Mouse (Mus musculus) hematopoietic stem cell, adult 5-6 weeks (primary cell): ENCODE measurements around the gene Srsf10. TPM values are rescaled to one million over a fixed set of nuclear protein-coding genes. Genes with fewer than 3 reads are reported as not detected.

ENCODE experiments used
- ATAC-seq, 2 experiments: fragments of 125-278 bp in 1 of 2; replicated peaks in 1 of 2; 2 replicates each; pipeline ENCODE4 v1.8.0; 2016 to 2017; ENCODE audit warnings: inconsistent platforms in 2 of 2, mild to moderate bottlenecking in 2 of 2, moderate number of reproducible peaks in 2 of 2, low read depth in 1 of 2, moderate TSS enrichment in 1 of 2; ENCODE audit not compliant: low FRiP score in 2 of 2, poor library complexity in 2 of 2, severe bottlenecking in 2 of 2, insufficient read depth in 1 of 2, low TSS enrichment in 1 of 2
- total RNA-seq: library from RNA; stranded (forward); fragments of 172-1452, 232-1000 nt; gene quantifications from 2 replicates; pipeline ENCODE4 v1.2.3, GENCODE M21; 2017

Gene Srsf10
- total RNA-seq, 1 experiment from 2014 or later = 267 TPM

DNA sequence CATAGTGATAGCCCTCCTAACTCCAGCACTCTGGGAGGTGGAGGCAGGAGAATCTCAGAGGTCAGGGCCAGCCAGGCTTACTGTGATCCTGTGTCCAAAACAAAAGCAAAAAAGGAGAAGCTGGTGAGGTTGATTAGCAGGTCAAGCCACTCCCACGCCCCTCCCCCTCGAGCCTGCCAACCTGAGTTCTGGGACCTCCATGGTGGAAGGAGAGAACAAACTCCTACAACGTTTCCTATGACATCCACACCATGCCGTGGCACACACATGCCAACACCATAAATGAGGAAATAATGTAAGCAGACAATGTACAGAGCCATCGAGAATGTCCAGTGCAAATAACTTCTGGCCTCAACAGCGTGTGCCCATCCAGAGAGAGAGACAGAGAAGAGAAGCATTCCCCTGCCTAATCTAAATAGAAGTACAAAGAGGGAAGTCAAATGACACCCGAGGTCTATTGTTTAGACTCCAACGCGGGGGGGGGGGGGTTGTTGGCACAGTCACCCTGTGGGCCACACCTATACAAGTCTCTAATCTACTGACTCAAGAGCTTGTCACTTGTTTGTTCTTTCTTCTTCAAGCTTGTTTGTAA, 20.5 kb downstream of the Srsf10 start:
- ATAC-seq = peak; percentile 18 to 22; a peak in 3 of 4 replicates

DNA sequence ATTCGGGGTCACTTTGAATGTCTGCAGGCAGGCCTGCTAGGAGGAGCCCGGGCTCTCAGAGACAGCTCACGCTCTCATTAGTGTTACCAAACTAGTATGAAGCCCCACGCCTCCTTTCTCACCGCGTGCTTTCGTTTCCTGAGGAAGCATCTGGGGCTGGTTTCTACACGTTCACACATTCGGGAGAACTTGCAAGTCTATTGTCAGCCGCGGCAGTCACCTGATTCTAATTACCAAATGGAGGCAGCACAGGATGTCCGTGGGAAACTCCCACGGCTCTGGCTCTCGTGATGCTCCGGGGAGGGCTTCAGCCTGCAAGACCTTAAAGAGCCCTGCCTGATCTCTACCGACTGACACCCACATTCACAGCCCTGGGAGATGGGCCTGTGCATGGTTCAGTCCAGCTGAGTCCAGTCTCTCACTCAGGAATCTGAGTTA, 21.1 kb downstream of the Srsf10 start:
- ATAC-seq = peak; percentile 75 to 83

DNA sequence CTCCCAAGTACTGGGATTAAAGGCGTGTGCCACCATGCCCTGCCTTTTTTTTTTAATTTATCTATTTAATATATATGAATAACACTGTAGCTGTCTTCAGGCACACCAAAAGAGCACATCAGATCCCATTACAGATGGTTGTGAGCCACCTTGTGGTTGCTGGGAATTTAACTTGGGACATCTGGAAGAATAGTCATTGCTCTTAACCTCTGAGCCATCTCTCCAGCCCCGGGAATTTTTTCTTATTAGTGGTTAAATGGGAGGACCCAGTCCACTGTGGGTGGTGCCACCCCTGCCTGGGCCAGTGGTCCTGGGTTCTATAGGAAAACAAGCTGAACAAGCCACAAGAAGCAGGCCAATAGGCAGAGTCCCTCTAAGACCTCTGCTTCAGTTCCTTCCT, 22.2 kb downstream of the Srsf10 start:
- ATAC-seq = no peak

DNA sequence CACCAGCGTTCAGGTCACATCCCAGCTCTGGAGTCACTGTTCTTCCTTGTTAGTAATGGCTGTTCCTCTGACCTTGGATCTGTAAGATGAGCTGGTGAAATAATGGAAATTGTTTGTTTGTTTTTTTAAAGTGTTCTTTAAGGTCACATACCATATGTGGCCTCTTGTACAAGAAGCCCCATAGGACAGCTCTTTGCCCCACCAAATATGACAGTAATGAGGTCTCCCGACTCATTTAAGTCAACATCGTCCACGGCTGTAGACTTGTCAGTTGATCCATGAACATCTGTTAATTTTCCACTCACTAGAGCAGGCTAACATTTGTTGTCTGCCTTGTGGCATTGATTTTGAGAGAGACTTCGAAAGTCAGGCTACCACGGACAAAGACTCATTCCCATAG, 23.5 kb downstream of the Srsf10 start:
- no peak for ATAC-seq

DNA sequence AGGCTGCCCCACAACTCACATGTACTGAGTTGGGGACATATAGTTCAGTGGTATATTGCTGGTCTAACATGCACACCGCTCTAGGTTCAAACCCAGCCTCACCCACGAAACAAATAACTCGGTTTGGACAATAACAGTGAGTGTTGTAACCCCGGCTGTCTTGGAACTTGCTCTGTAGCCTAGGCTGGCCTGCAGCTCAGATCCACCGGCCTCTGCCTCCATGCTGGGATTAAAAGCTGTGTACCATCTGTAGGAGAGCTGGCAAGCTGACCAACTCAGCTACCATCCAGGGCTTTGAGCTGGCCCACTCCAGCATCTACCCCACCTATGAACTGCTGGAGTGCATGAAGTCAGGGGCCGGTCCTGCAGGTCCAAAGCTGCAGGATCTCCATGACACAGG, 24.5 kb downstream of the Srsf10 start:
- no peak for ATAC-seq

DNA sequence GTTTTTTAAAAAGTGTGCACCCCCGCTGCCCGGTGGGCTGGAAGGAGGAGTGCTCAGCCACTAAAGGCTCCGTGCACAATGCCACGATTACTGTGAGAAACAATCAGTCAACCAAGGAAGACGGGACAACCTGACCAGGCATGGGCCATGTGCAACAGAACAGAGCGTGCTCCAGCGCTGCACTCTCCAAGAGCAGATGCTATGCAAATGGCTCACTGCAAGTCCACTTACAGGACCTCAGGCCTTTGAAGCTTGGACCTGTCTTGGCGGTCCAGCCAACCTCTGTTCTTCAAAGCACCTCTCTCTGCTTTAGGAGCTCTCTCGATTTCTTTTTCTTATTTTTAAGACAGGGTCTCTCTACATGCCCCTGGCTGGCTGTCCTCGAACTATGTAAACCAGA, 25.0 kb downstream of the Srsf10 start:
- ATAC-seq = no peak

DNA sequence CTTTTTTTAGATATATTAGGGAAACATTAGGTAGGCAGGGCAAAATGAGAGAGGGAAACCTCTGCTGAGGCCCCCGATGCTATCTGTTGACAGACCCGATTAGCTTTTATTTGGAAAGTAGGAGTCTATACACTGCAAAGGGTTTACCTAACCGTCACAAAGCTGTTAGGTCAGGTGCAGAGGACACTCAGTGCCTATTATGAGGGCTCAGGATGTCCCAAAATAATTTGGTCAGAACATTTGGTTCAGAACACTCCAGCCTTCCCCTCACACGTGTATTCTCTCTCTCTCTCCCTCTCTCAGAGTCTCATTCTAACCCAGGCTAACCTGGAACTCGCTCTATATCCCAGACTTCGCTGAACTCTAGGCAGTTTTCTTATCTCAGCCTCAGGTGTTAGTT, 26.5 kb downstream of the Srsf10 start:
- no peak for ATAC-seq

DNA sequence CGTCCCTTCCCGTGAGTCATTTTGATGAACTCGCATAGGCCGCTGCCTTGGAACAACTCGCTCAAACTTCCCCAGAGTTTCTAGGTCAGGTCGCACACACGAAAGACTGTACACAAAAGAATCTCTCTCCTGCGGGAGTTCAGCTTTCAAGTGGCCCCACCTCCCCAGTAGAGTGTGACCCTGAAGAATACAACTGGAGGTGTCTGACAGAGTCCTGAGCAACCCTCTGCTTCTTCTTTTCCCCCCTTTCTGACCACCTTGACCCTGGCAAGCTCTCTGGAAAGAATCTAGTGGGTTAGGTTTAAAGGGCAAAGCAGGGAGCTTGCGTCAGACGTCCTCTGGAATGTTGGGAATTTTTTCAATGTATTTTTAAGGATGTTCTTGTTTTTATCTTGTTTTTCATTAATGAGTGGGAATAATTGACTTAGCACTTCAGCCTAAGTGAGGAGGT, 27.9 kb downstream of the Srsf10 start:
- no peak for ATAC-seq

DNA sequence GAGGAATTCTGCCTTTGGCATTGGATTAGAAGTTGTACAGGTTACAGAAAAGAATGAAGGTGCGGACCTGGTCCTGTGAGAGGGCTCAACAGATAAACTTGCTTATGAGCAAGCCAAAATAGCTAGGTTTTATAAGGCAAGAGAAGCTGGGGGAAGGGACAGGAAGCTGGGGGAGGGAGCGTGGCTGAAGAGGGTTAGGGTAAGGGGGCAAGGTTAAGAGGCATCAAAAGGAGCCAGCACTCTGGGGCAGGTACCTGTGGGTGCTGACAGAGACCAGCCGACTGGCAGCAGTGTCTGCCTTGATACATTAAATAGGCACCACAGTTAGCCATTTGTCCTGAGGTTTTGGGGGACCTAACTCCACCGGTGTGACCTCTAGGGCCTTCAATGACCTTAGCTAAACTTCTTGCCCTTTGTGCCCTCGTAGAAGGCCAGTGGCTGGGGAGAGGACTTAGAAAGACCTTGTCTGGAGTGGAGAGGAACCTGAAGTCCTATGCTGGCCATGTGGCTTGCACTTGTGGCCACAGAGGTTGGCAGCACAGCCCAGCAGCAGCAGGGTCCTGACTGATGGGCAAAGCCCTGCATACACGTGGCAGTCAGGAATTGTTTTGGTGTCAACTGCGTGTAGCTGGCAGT, 28.5 kb downstream of the Srsf10 start:
- no peak for ATAC-seq

DNA sequence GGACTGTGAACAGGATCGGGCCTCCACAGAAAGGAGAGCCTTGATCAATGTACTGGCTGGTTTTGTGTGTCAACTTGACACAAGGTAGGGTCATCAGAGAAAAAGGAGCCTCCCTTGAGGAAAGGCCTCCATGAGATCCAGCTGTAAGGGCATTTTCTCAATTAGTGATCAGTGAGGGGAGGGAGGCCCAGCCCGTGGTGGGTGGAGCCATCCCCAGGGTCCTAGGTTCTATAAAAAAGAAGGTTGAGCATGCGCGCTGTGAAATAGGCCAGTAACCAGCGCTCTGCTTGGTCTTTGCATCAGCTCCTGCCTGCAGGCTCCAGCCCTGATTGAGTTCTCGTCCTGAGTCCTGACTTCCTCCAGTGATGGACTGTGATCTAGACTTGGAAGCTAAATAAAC, 29.0 kb downstream of the Srsf10 start:
- ATAC-seq = no peak

DNA sequence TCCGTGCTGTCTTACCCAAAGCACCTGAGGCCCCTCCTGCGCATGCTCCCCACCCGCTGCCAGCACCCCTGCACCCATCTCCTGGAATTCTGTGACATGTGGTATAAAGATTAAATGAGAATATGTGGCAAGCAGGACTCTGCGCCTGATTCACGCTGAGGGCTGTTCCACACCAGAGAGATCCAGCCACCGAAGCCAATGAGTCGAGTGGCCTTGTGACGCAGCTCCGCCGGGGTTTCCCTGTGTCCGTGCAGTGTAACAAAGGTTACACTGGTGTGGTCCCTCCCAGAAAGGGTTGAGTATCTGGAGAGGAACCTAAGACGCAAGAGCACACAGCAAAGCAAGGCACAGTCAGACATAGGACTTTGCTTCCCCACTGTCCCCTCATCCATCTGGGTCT, 30.1 kb downstream of the Srsf10 start:
- ATAC-seq = no peak

DNA sequence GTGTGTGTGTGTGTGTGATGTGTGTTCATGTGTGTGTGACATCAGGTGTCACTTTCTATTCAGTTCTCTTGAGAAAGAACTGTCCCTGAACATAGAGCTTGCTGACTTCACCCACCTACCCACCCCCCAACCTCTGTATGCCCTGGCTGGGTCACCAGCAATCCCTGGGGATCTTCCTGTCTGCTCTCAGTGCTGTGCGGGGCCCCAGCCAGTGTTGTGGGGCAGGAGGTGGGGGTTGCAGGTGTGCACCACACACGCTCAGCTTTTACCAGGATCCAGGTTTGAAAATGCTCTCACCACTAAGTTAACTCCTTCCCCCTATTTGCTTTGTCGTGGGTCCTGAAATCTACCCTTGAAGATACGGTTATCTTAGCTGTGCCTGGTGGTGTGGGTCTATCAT, 30.6 kb downstream of the Srsf10 start:
- no peak for ATAC-seq

DNA sequence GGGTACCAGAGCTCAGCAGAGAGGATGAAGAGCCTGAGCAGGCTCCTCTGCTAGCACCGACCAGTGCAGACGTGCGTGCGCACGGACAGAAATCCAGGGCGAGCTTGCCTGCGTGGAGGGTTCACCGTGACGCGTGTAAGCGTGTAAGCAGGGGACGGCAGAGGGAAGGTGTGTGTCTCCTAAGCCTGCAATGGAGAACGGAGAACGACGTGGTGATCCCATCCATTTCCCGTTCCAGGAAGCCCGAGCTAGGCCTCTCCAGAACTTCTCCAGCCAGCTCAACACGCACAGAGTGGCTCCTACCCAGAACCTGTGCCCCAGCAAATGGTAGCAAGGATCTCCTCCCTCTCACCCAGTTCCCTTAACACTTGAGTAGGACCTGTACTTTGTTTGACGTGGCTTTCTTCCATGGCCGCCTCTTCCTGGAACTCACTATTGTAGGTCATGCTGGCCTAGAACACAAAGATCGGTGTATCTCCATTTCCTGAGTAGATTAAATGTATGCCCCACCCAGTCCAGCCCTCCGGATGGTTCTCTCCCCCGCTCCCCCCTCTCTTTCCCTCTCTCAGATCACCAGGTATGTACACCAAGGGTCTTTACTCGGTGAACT, 33.0 kb downstream of the Srsf10 start:
- ATAC-seq = no peak

DNA sequence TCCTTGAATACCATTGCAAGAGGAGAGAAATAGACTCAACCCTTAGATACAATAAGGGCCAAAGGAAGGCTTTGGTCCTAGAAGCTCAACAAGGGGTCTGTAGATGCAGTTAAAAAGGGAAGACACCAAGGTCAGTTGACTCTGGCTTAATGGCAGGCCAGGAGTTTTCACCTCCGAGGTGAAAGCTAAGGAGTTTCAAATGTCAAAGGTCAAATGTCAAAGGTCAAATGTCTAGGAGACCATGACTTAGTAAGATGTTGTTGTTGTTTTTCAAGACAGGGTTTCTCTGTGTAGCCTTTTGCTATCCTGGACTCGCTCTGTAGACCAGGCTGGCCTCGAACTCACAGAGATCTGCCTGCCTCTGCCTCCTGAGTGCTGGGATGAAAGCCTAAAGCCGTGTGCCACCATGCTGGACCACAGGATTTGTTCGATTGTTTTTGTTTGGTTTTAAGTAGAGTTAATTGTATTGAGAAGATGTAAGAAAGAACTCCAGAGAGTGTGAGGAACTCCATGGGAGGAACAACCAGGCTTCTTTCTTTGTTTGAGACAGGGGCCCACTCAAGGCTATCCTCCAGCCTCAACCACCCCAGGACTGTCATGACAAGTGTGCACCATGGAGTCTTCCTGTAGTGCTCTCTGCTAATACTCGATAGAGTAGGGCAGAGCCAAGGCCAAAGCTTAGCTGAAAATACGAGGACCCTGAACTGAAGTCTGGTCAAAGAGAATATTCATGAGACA, 33.8 kb downstream of the Srsf10 start:
- ATAC-seq = no peak

DNA sequence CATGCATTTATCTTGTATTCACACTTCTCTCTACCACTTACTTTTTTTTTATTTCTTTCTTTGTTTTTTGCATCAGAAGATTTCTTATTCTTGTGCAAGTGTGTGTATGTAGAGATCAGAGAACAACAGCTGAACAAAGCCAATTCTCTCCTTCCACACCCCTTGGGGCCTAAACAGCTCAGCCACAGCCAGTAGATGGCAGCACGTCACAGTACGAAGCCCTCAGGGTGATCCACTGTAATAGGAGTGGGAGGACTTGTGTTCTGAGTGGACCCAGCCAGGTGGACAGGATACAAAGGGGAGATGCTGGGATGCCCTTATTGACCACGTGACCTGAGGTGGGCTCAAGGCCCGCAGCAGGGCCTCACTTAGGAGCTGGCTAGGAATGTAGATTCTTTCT, 34.3 kb downstream of the Srsf10 start:
- ATAC-seq = peak; percentile 88 to 92

DNA sequence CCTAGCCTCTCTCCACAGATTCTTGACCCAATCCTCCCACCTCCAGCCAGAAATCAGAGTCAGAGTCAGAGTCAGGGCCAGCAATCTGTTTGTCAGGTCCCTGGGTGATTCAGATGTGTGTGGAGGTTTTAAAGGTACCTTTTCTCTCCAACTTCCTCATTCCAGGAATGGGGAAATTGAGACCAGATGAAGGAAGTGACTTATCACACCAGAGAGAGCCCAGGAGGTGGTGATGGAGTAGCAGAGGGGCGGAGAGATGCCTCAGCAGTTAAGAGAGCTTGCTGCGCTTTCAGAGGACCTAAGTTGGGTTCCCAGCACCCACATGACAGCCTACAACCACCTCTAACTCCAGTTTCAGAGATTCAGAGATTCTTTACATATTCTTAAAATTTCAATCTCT, 36.0 kb downstream of the Srsf10 start:
- ATAC-seq = peak in 1 of 2 experiments; percentile 41; a peak in 1 of 4 replicates

DNA sequence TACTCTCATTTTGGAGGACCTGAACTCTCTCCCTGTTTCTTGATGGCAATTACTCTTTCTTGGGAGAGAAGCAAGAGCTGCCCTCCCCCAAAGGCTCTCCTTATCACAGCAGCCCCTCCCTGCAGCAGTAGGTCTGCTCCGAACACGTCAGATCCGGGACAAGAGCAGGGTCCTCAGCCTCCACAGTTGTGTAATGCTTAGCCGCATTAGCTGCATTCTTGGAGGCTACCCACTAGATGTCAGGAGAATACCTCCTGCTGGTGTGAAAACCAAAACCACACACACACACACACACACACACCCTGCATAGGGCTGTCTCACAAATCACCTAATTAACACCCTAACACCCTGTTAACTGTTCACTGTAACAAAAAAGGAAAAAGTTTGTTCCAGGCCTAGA, 37.3 kb downstream of the Srsf10 start:
- ATAC-seq = no peak

DNA sequence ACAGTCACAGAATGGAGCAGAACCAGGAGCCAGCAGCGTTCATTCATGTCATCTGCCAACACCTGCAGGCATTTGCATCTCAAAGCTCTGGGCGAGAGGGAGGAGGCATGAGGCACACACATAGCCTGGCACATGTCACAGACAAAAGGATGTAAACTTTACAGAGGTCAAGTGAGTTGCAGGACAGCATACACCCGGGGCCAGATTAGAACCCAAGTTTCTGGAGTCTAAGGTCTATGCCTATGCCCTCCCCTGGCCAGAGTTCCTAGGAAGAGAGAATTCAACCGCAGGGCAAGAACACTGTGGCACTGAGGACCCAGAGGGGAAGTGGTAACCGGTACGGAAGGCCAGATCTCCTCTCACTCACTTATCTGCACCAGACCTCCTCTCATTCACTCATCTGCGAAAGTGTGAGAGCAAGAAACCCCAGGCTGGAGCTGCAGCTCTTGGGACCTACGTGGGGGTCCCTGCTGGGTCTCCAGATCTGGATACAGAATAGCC, 39.6 kb downstream of the Srsf10 start, which contains the start of gene Cnr2:
Gene Cnr2, plus strand, starts transcription at position 324 of the 501 bp plus-strand sequence.
- ATAC-seq = peak; percentile 60 to 62
